Mouse (Mus musculus): Measurements from ENCODE around the gene Gucy2g. TPM values are rescaled to one million over a fixed set of nuclear protein-coding genes. Genes with fewer than 3 reads are reported as not detected.
"Not testable (repeated sequence)": the region's sequence is repeated elsewhere in the genome, so short reads cannot be mapped to it uniquely, and the experiment has no call there.

Gene Gucy2g
- polyA plus RNA-seq, 1 experiment from 2014 or later = not detected

GRCm38 (mm10) chr19:55190065-55190464 lies 51.0 kb downstream of the Gucy2g start:
- WGBS = 84% methylated on average over 5 of the region's 5 CpGs
- Histone ChIP-seq H3K9me3 (replicated peaks) (no peaks in the 10 kb centered on the region), H3K4me1 (no peaks in the 10 kb centered on the region), H3K36me3 (no peaks in the 10 kb centered on the region), H3K4me3 (no peak overlapping the region), H3K27ac (no peak overlapping the region), H3K27me3 (ENCODE audit: low read depth, poor library complexity, severe bottlenecking) (no peaks in the 10 kb centered on the region)
- DNase-seq (ENCODE audit: low spot score) = no peak

GRCm38 (mm10) chr19:55185651-55186050 lies 55.4 kb downstream of the Gucy2g start:
- H3K27me3 ChIP-seq (ENCODE audit: low read depth, poor library complexity, severe bottlenecking) = no peaks in the 10 kb centered on the region
- no peak for DNase-seq (ENCODE audit: low spot score)
- WGBS = 72% methylated on average over 3 of the region's 3 CpGs
- no peak overlapping the region for H3K27ac ChIP-seq
- no peaks in the 10 kb centered on the region for H3K36me3 ChIP-seq
- H3K4me1 ChIP-seq = no peaks in the 10 kb centered on the region
- no peak overlapping the region for H3K4me3 ChIP-seq
- no peaks in the 10 kb centered on the region for H3K9me3 ChIP-seq (replicated peaks)

- no peak for DNase-seq (ENCODE audit: low spot score)
- Histone ChIP-seq H3K36me3 (no peaks in the 10 kb centered on the region), H3K27me3 (ENCODE audit: low read depth, poor library complexity, severe bottlenecking) (no peaks in the 10 kb centered on the region), H3K9me3 (replicated peaks) (no peaks in the 10 kb centered on the region), H3K27ac (no peak overlapping the region), H3K4me3 (no peak overlapping the region), H3K4me1 (no peaks in the 10 kb centered on the region)
- 88% methylated on average over 7 of the region's 7 CpGs for WGBS
Observed at GRCm38 (mm10) chr19:55185074-55185473, 56.0 kb downstream of the Gucy2g start.

GRCm38 (mm10) chr19:55184442-55184841 lies 56.6 kb downstream of the Gucy2g start:
- no peaks in the 10 kb centered on the region for H3K36me3 ChIP-seq
- no peaks in the 10 kb centered on the region for H3K9me3 ChIP-seq (replicated peaks)
- H3K27me3 ChIP-seq (ENCODE audit: low read depth, poor library complexity, severe bottlenecking) = no peaks in the 10 kb centered on the region
- no peak for DNase-seq (ENCODE audit: low spot score)
- WGBS = 86% methylated on average over 7 of the region's 7 CpGs
- no peak overlapping the region for H3K27ac ChIP-seq
- H3K4me1 ChIP-seq = no peaks in the 10 kb centered on the region
- no peak overlapping the region for H3K4me3 ChIP-seq

GRCm38 (mm10) chr19:55180433-55180832 lies 60.6 kb downstream of the Gucy2g start, which contains the start of gene Tectb:
Gene Tectb (plus strand): TSS chr19:55180733.
- H3K27me3 ChIP-seq (ENCODE audit: low read depth, poor library complexity, severe bottlenecking) = no peaks in the 10 kb centered on the region
- DNase-seq (ENCODE audit: low spot score) = no peak
- no peak within 1 kb of the TSS for H3K4me3 ChIP-seq
- H3K4me1 ChIP-seq = no peaks in the 10 kb centered on the region
- no peaks in the 10 kb centered on the region for H3K36me3 ChIP-seq
- H3K9me3 ChIP-seq (replicated peaks) = no peaks in the 10 kb centered on the region
- 88% methylated on average over 5 of the region's 5 CpGs for WGBS
- no peak within 1 kb of the TSS for H3K27ac ChIP-seq

- WGBS = 88% methylated on average over 3 of the region's 3 CpGs
- H3K4me1 ChIP-seq = no peaks in the 10 kb centered on the region
Observed at GRCm38 (mm10) chr19:55177143-55177542, 63.9 kb downstream of the Gucy2g start.

GRCm38 (mm10) chr19:55171585-55171984 lies 69.5 kb downstream of the Gucy2g start:
- Histone ChIP-seq H3K27ac (no peak overlapping the region), H3K4me1 (no peaks in the 10 kb centered on the region), H3K36me3 (no peaks in the 10 kb centered on the region), H3K9me3 (replicated peaks) (peaks cover 4% of the 10 kb centered on the region; the same call in 1 of the 2 replicates), H3K4me3 (no peak overlapping the region), H3K27me3 (ENCODE audit: low read depth, poor library complexity, severe bottlenecking) (no peaks in the 10 kb centered on the region)
- 72% methylated on average over 1 of the region's 1 CpGs for WGBS
- DNase-seq (ENCODE audit: low spot score) = no peak

More at GRCm38 (mm10) chr19:55177143-55177542, 63.9 kb downstream of the Gucy2g start:
- H3K27me3 ChIP-seq (ENCODE audit: low read depth, poor library complexity, severe bottlenecking) = no peaks in the 10 kb centered on the region
- H3K9me3 ChIP-seq (replicated peaks) = no peaks in the 10 kb centered on the region
- H3K36me3 ChIP-seq = no peaks in the 10 kb centered on the region
- no peak for DNase-seq (ENCODE audit: low spot score)
- no peak overlapping the region for H3K4me3 ChIP-seq
- H3K27ac ChIP-seq = no peak overlapping the region

- Histone ChIP-seq H3K4me1 (no peaks in the 10 kb centered on the region), H3K27me3 (ENCODE audit: low read depth, poor library complexity, severe bottlenecking) (no peaks in the 10 kb centered on the region), H3K27ac (no peak overlapping the region), H3K9me3 (replicated peaks) (peaks cover 4% of the 10 kb centered on the region; the same call in 1 of the 2 replicates), H3K4me3 (no peak overlapping the region), H3K36me3 (no peaks in the 10 kb centered on the region)
- no peak for DNase-seq (ENCODE audit: low spot score)
Observed at GRCm38 (mm10) chr19:55170399-55170798, 70.6 kb downstream of the Gucy2g start.

GRCm38 (mm10) chr19:55169236-55169729 lies 71.8 kb downstream of the Gucy2g start:
- not testable (repeated sequence) for H3K4me1 ChIP-seq; H3K9me3 ChIP-seq (replicated peaks); H3K27ac ChIP-seq; H3K36me3 ChIP-seq; H3K27me3 ChIP-seq (ENCODE audit: low read depth, poor library complexity, severe bottlenecking); DNase-seq (ENCODE audit: low spot score); H3K4me3 ChIP-seq
- WGBS = 91% methylated on average over 8 of the region's 8 CpGs

GRCm38 (mm10) chr19:55168360-55168759 lies 72.7 kb downstream of the Gucy2g start:
- Histone ChIP-seq H3K36me3 (no peaks in the 10 kb centered on the region), H3K4me3 (no peak overlapping the region), H3K9me3 (replicated peaks) (peaks cover 4% of the 10 kb centered on the region; the same call in 1 of the 2 replicates), H3K27me3 (ENCODE audit: low read depth, poor library complexity, severe bottlenecking) (no peaks in the 10 kb centered on the region), H3K4me1 (no peaks in the 10 kb centered on the region), H3K27ac (no peak overlapping the region)
- 76% methylated on average over 6 of the region's 6 CpGs for WGBS
- no peak for DNase-seq (ENCODE audit: low spot score)

GRCm38 (mm10) chr19:55167741-55168140 lies 73.3 kb downstream of the Gucy2g start:
- WGBS = 75% methylated on average over 2 of the region's 2 CpGs
- DNase-seq (ENCODE audit: low spot score) = no peak
- H3K36me3 ChIP-seq = no peaks in the 10 kb centered on the region
- H3K4me1 ChIP-seq = no peaks in the 10 kb centered on the region
- H3K9me3 ChIP-seq (replicated peaks) = peaks cover 4% of the 10 kb centered on the region; the same call in 1 of the 2 replicates
- no peaks in the 10 kb centered on the region for H3K27me3 ChIP-seq (ENCODE audit: low read depth, poor library complexity, severe bottlenecking)
- no peak overlapping the region for H3K27ac ChIP-seq
- H3K4me3 ChIP-seq = no peak overlapping the region

- Histone ChIP-seq H3K9me3 (replicated peaks) (peaks cover 4% of the 10 kb centered on the region; the same call in 1 of the 2 replicates), H3K36me3 (no peaks in the 10 kb centered on the region), H3K27ac (no peak overlapping the region), H3K4me3 (no peak overlapping the region), H3K27me3 (ENCODE audit: low read depth, poor library complexity, severe bottlenecking) (no peaks in the 10 kb centered on the region), H3K4me1 (no peaks in the 10 kb centered on the region)
- WGBS = 94% methylated on average over 2 of the region's 2 CpGs
- no peak for DNase-seq (ENCODE audit: low spot score)
Observed at GRCm38 (mm10) chr19:55166741-55167140, 74.3 kb downstream of the Gucy2g start.

- no peak overlapping the region for H3K4me3 ChIP-seq
- H3K27me3 ChIP-seq (ENCODE audit: low read depth, poor library complexity, severe bottlenecking) = no peaks in the 10 kb centered on the region
- no peak for DNase-seq (ENCODE audit: low spot score)
- H3K27ac ChIP-seq = no peak overlapping the region
- H3K4me1 ChIP-seq = no peaks in the 10 kb centered on the region
- WGBS = 81% methylated on average over 4 of the region's 4 CpGs
- no peaks in the 10 kb centered on the region for H3K36me3 ChIP-seq
- peaks cover 4% of the 10 kb centered on the region; the same call in 1 of the 2 replicates for H3K9me3 ChIP-seq (replicated peaks)
Observed at GRCm38 (mm10) chr19:55165954-55166353, 75.1 kb downstream of the Gucy2g start.
